ENCODE assay signal across 8 mouse cellular contexts in the genomic region with DNA sequence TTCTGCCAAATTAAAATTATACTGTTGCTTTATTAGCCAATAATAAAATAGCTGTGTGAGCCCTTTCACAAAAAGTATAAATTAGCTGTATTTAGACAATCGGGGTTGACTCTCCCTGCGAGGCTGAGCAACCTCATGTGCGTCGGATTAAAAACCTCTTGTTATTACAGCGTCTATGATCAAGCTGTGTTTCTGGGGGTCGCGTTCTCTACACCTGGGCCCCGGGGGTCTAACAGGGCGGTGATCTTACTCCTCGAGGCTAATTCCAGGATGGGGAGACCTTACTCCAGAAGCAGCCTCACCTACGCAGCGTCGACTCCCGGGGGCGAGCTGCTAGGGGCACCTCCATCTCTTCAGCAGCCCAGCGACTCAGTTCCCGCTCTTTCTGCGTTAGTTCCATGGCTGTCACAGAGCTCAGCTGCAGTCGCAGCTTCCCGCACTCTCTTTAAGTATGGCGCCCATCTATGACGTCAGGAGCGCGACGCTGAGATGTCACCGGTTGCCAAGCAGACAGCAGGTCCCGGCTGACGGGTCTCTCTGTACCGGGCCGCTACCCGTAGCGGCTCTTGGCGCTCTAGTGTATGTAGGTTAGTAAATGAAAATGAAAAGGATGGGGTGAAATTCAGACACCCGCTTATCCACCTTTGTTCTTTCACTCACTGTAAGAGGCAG. TPM values are rescaled to one million over a fixed set of nuclear protein-coding genes. Genes with fewer than 3 reads are reported as not detected.
A peak's percentile ranks its signal among the peaks of the same experiment; 100 is the strongest.
DNase-seq lines count a peak whose midpoint lies in the region; ATAC-seq lines count a peak whose summit lies in the region.

A gene (minus strand): TSS at position 466 of the 672 bp plus-strand sequence.

- peaks cover 37% of the 10 kb centered on the region for H3K36me3 ChIP-seq in forebrain, embryonic 10.5 days (replicated peaks)
- H3K36me3 ChIP-seq in heart, embryonic 16.5 days (ENCODE audit: control insufficient read depth, insufficient read depth) = peaks cover 11% of the 10 kb centered on the region
- H3K36me3 ChIP-seq in liver, embryonic 15.5 days (replicated peaks) = peaks cover 35% of the 10 kb centered on the region
- peaks cover 23% of the 10 kb centered on the region for H3K36me3 ChIP-seq in neural tube, embryonic 12.5 days

- peak within 1 kb of the TSS; percentile 76 for H3K4me3 ChIP-seq in forebrain, embryonic 10.5 days
- H3K4me3 ChIP-seq in heart, embryonic 16.5 days (ENCODE audit: low read length) = peak within 1 kb of the TSS; percentile 67
- peak within 1 kb of the TSS; percentile 88 for H3K4me3 ChIP-seq in liver, embryonic 15.5 days (replicated peaks)
- peak within 1 kb of the TSS; percentile 59 for H3K4me3 ChIP-seq in neural tube, embryonic 12.5 days

- no peaks in the 10 kb centered on the region for H3K27me3 ChIP-seq in forebrain, embryonic 10.5 days (ENCODE audit: poor library complexity, severe bottlenecking)
- no peaks in the 10 kb centered on the region; the same call in 1 of the 2 replicates for H3K27me3 ChIP-seq in heart, embryonic 16.5 days (ENCODE audit: control insufficient read depth, insufficient read depth, low read length)
- 0 out of 2 replicates have a peak, but pooled peaks cover 8% of the 10 kb centered on the region for H3K27me3 ChIP-seq in liver, embryonic 15.5 days
- 0 out of 2 replicates have a peak, but pooled peaks cover 2% of the 10 kb centered on the region for H3K27me3 ChIP-seq in neural tube, embryonic 12.5 days (replicated peaks)

- ATAC-seq in CD4-positive, CD25-positive, alpha-beta regulatory T cell, adult 4 months = peak; percentile 97
- peak; percentile 90 for ATAC-seq in heart, embryonic 16.5 days (replicated peaks; ENCODE audit: extremely low read depth, insufficient read depth, low FRiP score)
- peak; percentile 91 for ATAC-seq in liver, embryonic 15.5 days (ENCODE audit: insufficient read depth)
- ATAC-seq in neural tube, embryonic 12.5 days (ENCODE audit: low FRiP score, low read depth) = peak; percentile 95

- H3K4me1 ChIP-seq in forebrain, embryonic 10.5 days = peaks cover 18% of the 10 kb centered on the region
- H3K4me1 ChIP-seq in heart, embryonic 16.5 days (ENCODE audit: control insufficient read depth, insufficient read depth, low read length) = peaks cover 9% of the 10 kb centered on the region; the same call in 1 of the 2 replicates
- H3K4me1 ChIP-seq in liver, embryonic 15.5 days (replicated peaks) = peaks cover 29% of the 10 kb centered on the region
- peaks cover 10% of the 10 kb centered on the region; the same call in 1 of the 2 replicates for H3K4me1 ChIP-seq in neural tube, embryonic 12.5 days

- H3K27ac ChIP-seq in forebrain, embryonic 10.5 days = peak within 1 kb of the TSS; percentile 87
- H3K27ac ChIP-seq in heart, embryonic 16.5 days (ENCODE audit: low read length) = peak within 1 kb of the TSS; percentile 31; the same call in 1 of the 2 replicates
- peak within 1 kb of the TSS; percentile 74 for H3K27ac ChIP-seq in liver, embryonic 15.5 days (replicated peaks)
- H3K27ac ChIP-seq in neural tube, embryonic 12.5 days = no peak within 1 kb of the TSS

- DNase-seq in c-Kit-negative CD71-positive TER-119-positive erythroid progenitor cells, embryonic 14.5 days (ENCODE audit: low read depth, low spot score) = peak; percentile 88
- peak; percentile 92 for DNase-seq in forebrain, embryonic 10.5 days (ENCODE audit: extremely low spot score, low spot score)
- peak; percentile 93 to 94 for DNase-seq in kidney, postnatal 36 days
- peak; percentile 91 for DNase-seq in telencephalon, adult 2 months (ENCODE audit: low read depth, low spot score)

- H3K4me2 ChIP-seq in heart, embryonic 16.5 days (ENCODE audit: low read depth, low read length) = peak within 1 kb of the TSS; percentile 96
- peak within 1 kb of the TSS; percentile 86 for H3K4me2 ChIP-seq in liver, embryonic 15.5 days
- H3K4me2 ChIP-seq in neural tube, embryonic 12.5 days (replicated peaks) = peak within 1 kb of the TSS; percentile 90

- H3K9ac ChIP-seq in heart, embryonic 16.5 days (ENCODE audit: low read length) = peak within 1 kb of the TSS; percentile 77
- peak within 1 kb of the TSS; percentile 89 for H3K9ac ChIP-seq in liver, embryonic 15.5 days
- H3K9ac ChIP-seq in neural tube, embryonic 12.5 days = peak within 1 kb of the TSS; percentile 62

- H3K9me3 ChIP-seq in forebrain, embryonic 10.5 days = no peaks in the 10 kb centered on the region
- H3K9me3 ChIP-seq in heart, embryonic 16.5 days (replicated peaks; ENCODE audit: control insufficient read depth, low read length) = no peaks in the 10 kb centered on the region
- H3K9me3 ChIP-seq in liver, embryonic 15.5 days (replicated peaks) = no peaks in the 10 kb centered on the region
- H3K9me3 ChIP-seq in neural tube, embryonic 12.5 days = no peaks in the 10 kb centered on the region

- WGBS in forebrain, embryonic 10.5 days = under 1% methylated on average over 34 of the region's 34 CpGs
- under 1% methylated on average over 34 of the region's 34 CpGs for WGBS in heart, embryonic 16.5 days
- WGBS in liver, embryonic 15.5 days (ENCODE audit: insufficient replicate concordance) = under 1% methylated on average over 34 of the region's 34 CpGs
- WGBS in neural tube, embryonic 12.5 days = 1% methylated on average over 34 of the region's 34 CpGs

RNA-seq across cellular contexts. Expression of the gene that starts here (rescaled TPM):
- polyA plus RNA-seq in CD4-positive, CD25-positive, alpha-beta regulatory T cell, adult 4 months (2017; shearing (Covaris generic)) = 10 to 100 TPM; 21.3 to 44.0 TPM
- polyA plus RNA-seq in forebrain, embryonic 10.5 days (2016; fragmentation: Nextera tagmentation; extraction: Ambion mirVana) = 90.2 and 91.9 TPM in 2 replicates
- polyA plus RNA-seq in heart, embryonic 16.5 days (2015; fragmentation: Nextera tagmentation; extraction: Ambion mirVana) = 32.2 and 32.6 TPM in 2 replicates
- 31.5 and 36.9 TPM in 2 replicates for polyA plus RNA-seq in liver, embryonic 15.5 days (2015; fragmentation: Nextera tagmentation; extraction: Ambion mirVana)
- 39.5 and 45.2 TPM in 2 replicates for polyA plus RNA-seq in neural tube, embryonic 12.5 days (2016; fragmentation: Nextera tagmentation; extraction: Ambion mirVana)
